In genomic region chr11:79398336-79398735, GRCm38 (mm10) we compare ENCODE assay signal across 9 mouse cellular contexts. TPM values are rescaled to one million over a fixed set of nuclear protein-coding genes. Genes with fewer than 3 reads are reported as not detected.
DNase-seq lines count a peak whose midpoint lies in the region; ATAC-seq lines count a peak whose summit lies in the region.
"Had no signal": no experiment of that assay in that cellular context is flagged by ENCODE, and none has a peak within 500 bp of the region (broad histone marks: within the 10 kb centered on the region; RNA-seq: fewer than 3 reads in every experiment).

No protein-coding gene starts in this region.

- no peaks in the 10 kb centered on the region for H3K4me1 ChIP-seq in midbrain, embryonic 14.5 days (ENCODE audit: control insufficient read depth, insufficient read depth, low read length)
- H3K4me1 ChIP-seq in midbrain, embryonic 16.5 days (ENCODE audit: control insufficient read depth, insufficient read depth, low read length) = no peaks in the 10 kb centered on the region
- no peaks in the 10 kb centered on the region for H3K4me1 ChIP-seq in intestine, embryonic 16.5 days (ENCODE audit: control insufficient read depth, insufficient read depth, low read length)
- no peaks in the 10 kb centered on the region for H3K4me1 ChIP-seq in limb, embryonic 10.5 days
- H3K4me1 ChIP-seq: hindbrain, embryonic 15.5 days had no signal

- H3K4me2 ChIP-seq in midbrain, embryonic 14.5 days (ENCODE audit: low read length) = no peak overlapping the region
- no peak overlapping the region for H3K4me2 ChIP-seq in midbrain, embryonic 16.5 days (ENCODE audit: low read length)
- no peak overlapping the region for H3K4me2 ChIP-seq in intestine, embryonic 16.5 days (ENCODE audit: low read depth, low read length)
- H3K4me2 ChIP-seq: hindbrain, embryonic 15.5 days had no signal

- DNase-seq in midbrain, embryonic 14.5 days = peak; percentile 92
- DNase-seq in c-Kit-negative CD71-positive TER-119-positive erythroid progenitor cells, embryonic 14.5 days (ENCODE audit: low read depth, low spot score) = peak; percentile 47
- peak; percentile 31 to 96 for DNase-seq in frontal cortex, adult 2 months (ENCODE audit: extremely low spot score in 1 of 2, low spot score in 1 of 2)
- DNase-seq in limb, embryonic 10.5 days (ENCODE audit: low spot score) = peak; percentile 88
- DNase-seq in ovary, postnatal 36 days (ENCODE audit: low spot score) = peak; percentile 84
- peak; percentile 89 for DNase-seq in thymus, postnatal 14 days

- no peak for ATAC-seq in midbrain, embryonic 14.5 days (ENCODE audit: low FRiP score, low TSS enrichment)
- ATAC-seq in midbrain, embryonic 16.5 days = no peak
- peak; percentile 67 for ATAC-seq in intestine, embryonic 16.5 days

- no peak overlapping the region for H3K9ac ChIP-seq in midbrain, embryonic 14.5 days (replicated peaks; ENCODE audit: low read length)
- no peak overlapping the region for H3K9ac ChIP-seq in midbrain, embryonic 16.5 days (ENCODE audit: low read depth, low read length)
- H3K9ac ChIP-seq in intestine, embryonic 16.5 days (ENCODE audit: low read depth, low read length) = no peak overlapping the region
- H3K9ac ChIP-seq: hindbrain, embryonic 15.5 days had no signal

- no peaks in the 10 kb centered on the region for H3K27me3 ChIP-seq in midbrain, embryonic 14.5 days (ENCODE audit: control insufficient read depth, insufficient read depth, low read length)
- no peaks in the 10 kb centered on the region for H3K27me3 ChIP-seq in midbrain, embryonic 16.5 days (ENCODE audit: control insufficient read depth, insufficient read depth, low read depth, low read length)
- H3K27me3 ChIP-seq in intestine, embryonic 16.5 days (replicated peaks; ENCODE audit: control insufficient read depth, insufficient read depth, low read length) = no peaks in the 10 kb centered on the region
- H3K27me3 ChIP-seq in limb, embryonic 10.5 days (ENCODE audit: low read depth, poor library complexity, severe bottlenecking) = no peaks in the 10 kb centered on the region
- H3K27me3 ChIP-seq: hindbrain, embryonic 15.5 days had no signal

- H3K9me3 ChIP-seq in midbrain, embryonic 14.5 days (ENCODE audit: control insufficient read depth, low read length) = no peaks in the 10 kb centered on the region
- no peaks in the 10 kb centered on the region for H3K9me3 ChIP-seq in midbrain, embryonic 16.5 days (replicated peaks; ENCODE audit: control insufficient read depth, low read length, poor library complexity, severe bottlenecking)
- H3K9me3 ChIP-seq in intestine, embryonic 16.5 days (ENCODE audit: control insufficient read depth, low read length) = no peaks in the 10 kb centered on the region
- H3K9me3 ChIP-seq in limb, embryonic 10.5 days (replicated peaks) = no peaks in the 10 kb centered on the region
- H3K9me3 ChIP-seq: hindbrain, embryonic 15.5 days had no signal

- no peak overlapping the region for H3K4me3 ChIP-seq in midbrain, embryonic 14.5 days (replicated peaks; ENCODE audit: low read depth, low read length)
- no peak overlapping the region for H3K4me3 ChIP-seq in midbrain, embryonic 16.5 days (ENCODE audit: low read depth, low read length)
- no peak overlapping the region for H3K4me3 ChIP-seq in intestine, embryonic 16.5 days (ENCODE audit: low read length)
- H3K4me3 ChIP-seq in limb, embryonic 10.5 days = no peak overlapping the region
- H3K4me3 ChIP-seq: hindbrain, embryonic 15.5 days had no signal

- no peak overlapping the region for H3K27ac ChIP-seq in midbrain, embryonic 14.5 days (replicated peaks; ENCODE audit: low read depth, low read length)
- no peak overlapping the region for H3K27ac ChIP-seq in midbrain, embryonic 16.5 days (ENCODE audit: low read length)
- H3K27ac ChIP-seq in intestine, embryonic 16.5 days (ENCODE audit: low read length) = no peak overlapping the region
- H3K27ac ChIP-seq in limb, embryonic 10.5 days = no peak overlapping the region
- H3K27ac ChIP-seq: hindbrain, embryonic 15.5 days had no signal

- 60% methylated on average over 3 of the region's 3 CpGs for WGBS in midbrain, embryonic 14.5 days
- WGBS in midbrain, embryonic 16.5 days = 62% methylated on average over 3 of the region's 3 CpGs
- 62% methylated on average over 3 of the region's 3 CpGs for WGBS in intestine, embryonic 16.5 days
- 81% methylated on average over 3 of the region's 3 CpGs for WGBS in limb, embryonic 10.5 days

- H3K36me3 ChIP-seq in midbrain, embryonic 14.5 days (ENCODE audit: control insufficient read depth, insufficient read depth, low read length) = peaks cover 25% of the 10 kb centered on the region
- H3K36me3 ChIP-seq in midbrain, embryonic 16.5 days (ENCODE audit: control insufficient read depth, insufficient read depth, low read length) = 0 out of 2 replicates have a peak, but pooled peaks cover 2% of the 10 kb centered on the region
- no peaks in the 10 kb centered on the region for H3K36me3 ChIP-seq in intestine, embryonic 16.5 days (ENCODE audit: control insufficient read depth, insufficient read depth, low read length)
- H3K36me3 ChIP-seq in limb, embryonic 10.5 days = peaks cover 72% of the 10 kb centered on the region

RNA-seq across cellular contexts. Expression of gene Nf1, which starts 58.8 kb away (rescaled TPM):
- polyA plus RNA-seq in midbrain, embryonic 14.5 days (2014; fragmentation: Nextera tagmentation; extraction: Ambion mirVana) = 15.6 and 15.7 TPM in 2 replicates
- 4.7 and 5.8 TPM in 2 replicates for polyA plus RNA-seq in midbrain, embryonic 16.5 days (2015; fragmentation: Nextera tagmentation; extraction: Ambion mirVana)
- 35.5 and 39.7 TPM in 2 replicates for polyA plus RNA-seq in frontal cortex, adult 2 months (2012; rRNA removed)
- polyA plus RNA-seq in intestine, embryonic 16.5 days (2015; fragmentation: Nextera tagmentation; extraction: Ambion mirVana) = 3.0 and 3.7 TPM in 2 replicates
- 6.5 and 7.6 TPM in 2 replicates for polyA plus RNA-seq in limb, embryonic 10.5 days (2016; fragmentation: Nextera tagmentation; extraction: Ambion mirVana)
